Comparison of ENCODE assay signal across 26 mouse cellular contexts in genomic region chr5:44727995-44728394, GRCm38 (mm10).
DNase-seq lines count a peak whose midpoint lies in the region; ATAC-seq and TF ChIP-seq lines count a peak whose summit lies in the region.
"Had no signal": no experiment of that assay in that cellular context is flagged by ENCODE, and none has a peak within 500 bp of the region (broad histone marks: within the 10 kb centered on the region; RNA-seq: fewer than 3 reads in every experiment).

No protein-coding gene starts in this region.

- H3K4me2 ChIP-seq in heart, embryonic 11.5 days, result no peak overlapping the region
- no peak overlapping the region for H3K4me2 ChIP-seq in lung, embryonic 15.5 days
- H3K4me2 ChIP-seq: embryonic facial prominence, embryonic 13.5 days; forebrain, embryonic 12.5 days; limb, embryonic 12.5 days; liver, embryonic 12.5 days; midbrain, embryonic 12.5 days; neural tube, embryonic 15.5 days had no signal

- DNase-seq in adrenal gland, postnatal 10 days, result peak; percentile 15
- no peak for DNase-seq in adrenal gland, adult 2 months
- DNase-seq in heart, adult 2 months, result no peak
- DNase-seq in kidney, adult 2 months, result no peak
- no peak for DNase-seq in kidney, postnatal 25 days
- no peak for DNase-seq in lung, postnatal 10 days
- DNase-seq: cerebellum, adult 18-20 months; cerebellum, postnatal 14 days; kidney, adult 8-10 months; lung, adult 18-20 months; right cerebral cortex, adult 18-20 months; right cerebral cortex, postnatal 4 days; thymus, postnatal 14 days had no signal

- 82% methylated on average over 11 of the region's 11 CpGs for WGBS in heart, adult 2 months
- 83% methylated on average over 11 of the region's 11 CpGs for WGBS in heart, embryonic 11.5 days (ENCODE audit: insufficient replicate concordance)
- 76% methylated on average over 11 of the region's 11 CpGs for WGBS in kidney, adult 2 months
- 73% methylated on average over 11 of the region's 11 CpGs for WGBS in lung, embryonic 15.5 days

- no peak for TF ChIP-seq CTCF in heart, adult 2 months (IDR thresholded peaks at IDR 0.05)
- TF ChIP-seq CTCF in kidney, adult 2 months (conservative IDR thresholded peaks at IDR 0.05; ENCODE audit: insufficient read depth, insufficient read length, low read depth, low read length), result no peak

- H3K9ac ChIP-seq in heart, adult 2 months (ENCODE audit: low read depth, low read length), result no peak overlapping the region
- H3K9ac ChIP-seq in heart, embryonic 11.5 days (ENCODE audit: low read depth, low read length), result no peak overlapping the region
- no peak overlapping the region for H3K9ac ChIP-seq in lung, embryonic 15.5 days
- H3K9ac ChIP-seq: embryonic facial prominence, embryonic 13.5 days; forebrain, embryonic 12.5 days; hindbrain, embryonic 12.5 days; limb, embryonic 12.5 days; liver, embryonic 12.5 days; midbrain, embryonic 12.5 days; neural tube, embryonic 15.5 days had no signal

- H3K9me3 ChIP-seq in heart, embryonic 11.5 days (replicated peaks; ENCODE audit: control insufficient read depth, low read length), result no peaks in the 10 kb centered on the region
- H3K9me3 ChIP-seq in lung, embryonic 15.5 days, result no peaks in the 10 kb centered on the region
- H3K9me3 ChIP-seq: embryonic facial prominence, embryonic 13.5 days; forebrain, embryonic 12.5 days; hindbrain, embryonic 12.5 days; limb, embryonic 12.5 days; liver, embryonic 12.5 days; midbrain, embryonic 12.5 days; neural tube, embryonic 15.5 days had no signal

- peak overlapping the region; percentile 3; the same call in 1 of the 2 replicates for H3K27ac ChIP-seq in heart, adult 2 months
- H3K27ac ChIP-seq in heart, embryonic 11.5 days (ENCODE audit: low read depth, low read length), result no peak overlapping the region
- peak overlapping the region; percentile 50 for H3K27ac ChIP-seq in kidney, adult 2 months (ENCODE audit: insufficient read depth, low read depth, low read length)
- peak overlapping the region; percentile 38 for H3K27ac ChIP-seq in lung, embryonic 15.5 days
- H3K27ac ChIP-seq: forebrain, embryonic 12.5 days; hindbrain, embryonic 12.5 days; layer of hippocampus, adult 2 months; limb, embryonic 12.5 days; liver, embryonic 12.5 days; midbrain, embryonic 12.5 days; neural tube, embryonic 15.5 days had no signal

- H3K36me3 ChIP-seq in heart, adult 2 months (ENCODE audit: control insufficient read depth, insufficient read depth, low read length), result no peaks in the 10 kb centered on the region
- no peaks in the 10 kb centered on the region for H3K36me3 ChIP-seq in heart, embryonic 11.5 days (ENCODE audit: control insufficient read depth, insufficient read depth, low read length)
- H3K36me3 ChIP-seq in kidney, adult 2 months (ENCODE audit: control insufficient read depth, insufficient read depth, low read length), result no peaks in the 10 kb centered on the region
- no peaks in the 10 kb centered on the region for H3K36me3 ChIP-seq in lung, embryonic 15.5 days
- H3K36me3 ChIP-seq: embryonic facial prominence, embryonic 13.5 days; forebrain, embryonic 12.5 days; hindbrain, embryonic 12.5 days; limb, embryonic 12.5 days; liver, embryonic 12.5 days; midbrain, embryonic 12.5 days; neural tube, embryonic 15.5 days had no signal

- no peak for ATAC-seq in heart, embryonic 11.5 days (replicated peaks; ENCODE audit: insufficient number of reproducible peaks, low FRiP score, low TSS enrichment)
- no peak for ATAC-seq in lung, embryonic 15.5 days (ENCODE audit: borderline replicate concordance, extremely low read depth, low FRiP score, low TSS enrichment)
- ATAC-seq: activated CD4-positive, CD25-positive, alpha-beta regulatory T cell, adult 4 months; inflammation-experienced regulatory T-cells, adult 6 months; liver, embryonic 12.5 days had no signal

- H3K79me2 ChIP-seq in heart, adult 2 months (replicated peaks; ENCODE audit: control insufficient read depth, insufficient read depth, low read length), result no peaks in the 10 kb centered on the region

- no peak overlapping the region for H3K4me3 ChIP-seq in heart, adult 2 months
- no peak overlapping the region for H3K4me3 ChIP-seq in heart, embryonic 11.5 days (ENCODE audit: low read depth, low read length)
- no peak overlapping the region for H3K4me3 ChIP-seq in kidney, adult 2 months (ENCODE audit: insufficient read depth, low read depth, low read length)
- H3K4me3 ChIP-seq in lung, embryonic 15.5 days, result no peak overlapping the region
- H3K4me3 ChIP-seq: embryonic facial prominence, embryonic 13.5 days; erythroblast, embryonic 14.5 days; forebrain, embryonic 12.5 days; hindbrain, embryonic 12.5 days; layer of hippocampus, adult 2 months; limb, embryonic 12.5 days; liver, embryonic 12.5 days; midbrain, embryonic 12.5 days; neural tube, embryonic 15.5 days had no signal

- intact Hi-C loops in heart, adult 2 months (cut with DNase I), result loop anchor here (10.0 kb wide), 1 partner anchor 423 kb away; no protein-coding TSS in a partner anchor

- H3K4me1 ChIP-seq in heart, adult 2 months (ENCODE audit: control insufficient read depth, insufficient read depth, low read length), result no peaks in the 10 kb centered on the region; the same call in none of the 2 replicates
- no peaks in the 10 kb centered on the region for H3K4me1 ChIP-seq in heart, embryonic 11.5 days (ENCODE audit: control insufficient read depth, insufficient read depth, low read length)
- no peaks in the 10 kb centered on the region for H3K4me1 ChIP-seq in kidney, adult 2 months (ENCODE audit: control insufficient read depth, insufficient read depth, low read length)
- peaks cover 19% of the 10 kb centered on the region for H3K4me1 ChIP-seq in lung, embryonic 15.5 days
- H3K4me1 ChIP-seq: liver, embryonic 12.5 days; midbrain, embryonic 12.5 days had no signal

- TF ChIP-seq POLR2A in heart, adult 2 months (IDR thresholded peaks at IDR 0.05; ENCODE audit: insufficient read depth, low read depth, low read length), result no peak
- TF ChIP-seq POLR2A in kidney, adult 2 months (IDR thresholded peaks at IDR 0.05; ENCODE audit: low read depth, low read length), result no peak

- no peak for TF ChIP-seq EP300 in heart, adult 2 months (IDR thresholded peaks at IDR 0.05; ENCODE audit: insufficient read depth, low read depth, low read length)

- no peaks in the 10 kb centered on the region for H3K27me3 ChIP-seq in heart, adult 2 months (ENCODE audit: control insufficient read depth, insufficient read depth, low read length)
- H3K27me3 ChIP-seq in heart, embryonic 11.5 days (ENCODE audit: control insufficient read depth, insufficient read depth, low read length), result no peaks in the 10 kb centered on the region
- no peaks in the 10 kb centered on the region for H3K27me3 ChIP-seq in kidney, adult 2 months (replicated peaks; ENCODE audit: control insufficient read depth, insufficient read depth, low read length)
- H3K27me3 ChIP-seq in lung, embryonic 15.5 days, result no peaks in the 10 kb centered on the region
- H3K27me3 ChIP-seq: embryonic facial prominence, embryonic 13.5 days; forebrain, embryonic 12.5 days; hindbrain, embryonic 12.5 days; limb, embryonic 12.5 days; liver, embryonic 12.5 days; midbrain, embryonic 12.5 days; neural tube, embryonic 15.5 days had no signal
